Mouse (Mus musculus) heart, embryonic 11.5 days (tissue): Measurements from ENCODE around the gene Il7r. TPM values are rescaled to one million over a fixed set of nuclear protein-coding genes. Genes with fewer than 3 reads are reported as not detected.

Experiments
- ATAC-seq: fragments of 200-750 bp; cut with Nextera tagmentation; replicated peaks from 2 replicates; pipeline ENCODE4 v1.8.0; 2017; ENCODE audit warnings: moderate library complexity; ENCODE audit not compliant: insufficient number of reproducible peaks, low FRiP score, low TSS enrichment
- H3K27ac ChIP-seq: fragments of 300-500 bp; sonication (generic); 2 replicates; pipeline ENCODE4 v1.5.1; 2014; ENCODE audit warnings: mild to moderate bottlenecking, low read depth, low read length
- H3K27me3 ChIP-seq: fragments of 300-500 bp; sonication (generic); 2 replicates; pipeline ENCODE4 v1.6.1; 2014; ENCODE audit warnings: mild to moderate bottlenecking, low read length, mixed read lengths; ENCODE audit not compliant: control insufficient read depth, insufficient read depth
- H3K36me3 ChIP-seq: fragments of 300-500 bp; sonication (generic); 2 replicates; pipeline ENCODE4 v1.6.1; 2014; ENCODE audit warnings: mild to moderate bottlenecking, low read length, moderate library complexity, mixed read lengths; ENCODE audit not compliant: control insufficient read depth, insufficient read depth
- H3K4me1 ChIP-seq: fragments of 300-500 bp; sonication (generic); 2 replicates; pipeline ENCODE4 v1.6.1; 2014; ENCODE audit warnings: low read length; ENCODE audit not compliant: control insufficient read depth, insufficient read depth
- H3K4me2 ChIP-seq: fragments of 300-500 bp; sonication (generic); 2 replicates; pipeline ENCODE4 v1.6.1; 2014; ENCODE audit warnings: mild to moderate bottlenecking, moderate library complexity
- H3K4me3 ChIP-seq: fragments of 300-500 bp; sonication (generic); 2 replicates; pipeline ENCODE4 v1.5.1; 2014; ENCODE audit warnings: low read depth, low read length
- H3K9ac ChIP-seq: fragments of 300-500 bp; sonication (generic); 2 replicates; pipeline ENCODE4 v1.6.1; 2014; ENCODE audit warnings: mild to moderate bottlenecking, low read depth, low read length, moderate library complexity
- H3K9me3 ChIP-seq: fragments of 300-500 bp; sonication (generic); replicated peaks from 2 replicates; pipeline ENCODE4 v1.6.1; 2016; ENCODE audit warnings: low read length; ENCODE audit not compliant: control insufficient read depth
- WGBS: fragments of 180-500 bp; shearing (Covaris S2); extraction: QIAGEN DNeasy Blood & Tissue Kit; methylation state at CpG from one replicate; pipeline ENCODE4 v1.1.7; 2014; ENCODE audit not compliant: insufficient replicate concordance; 5-methylcytosine and 5-hydroxymethylcytosine counted together
- polyA plus RNA-seq: library from polyadenylated mRNA; unstranded; fragments of >200 nt; fragmentation: Nextera tagmentation; extraction: Ambion mirVana; gene quantifications from 2 replicates; pipeline ENCODE4 v1.2.1, GENCODE M21; 2014

The Il7r gene
- polyA plus RNA-seq, result 0.16 and 0.55 TPM in 2 replicates

GRCm38 (mm10) chr15:9530076-9530475 lies at the start of gene Il7r:
Gene Il7r, minus strand, starts transcription at chr15:9530176.
- Histone ChIP-seq H3K36me3 (no peaks in the 10 kb centered on the region), H3K4me2 (no peak within 1 kb of the TSS), H3K4me3 (no peak within 1 kb of the TSS), H3K9ac (no peak within 1 kb of the TSS), H3K9me3 (no peaks in the 10 kb centered on the region), H3K27me3 (no peaks in the 10 kb centered on the region), H3K4me1 (no peaks in the 10 kb centered on the region), H3K27ac (no peak within 1 kb of the TSS)
- WGBS, result 77% methylated on average over 4 of the region's 4 CpGs
- no peak for ATAC-seq

- no peak overlapping the region for H3K27ac ChIP-seq
- no peaks in the 10 kb centered on the region for H3K4me1 ChIP-seq
- H3K27me3 ChIP-seq, result no peaks in the 10 kb centered on the region
- WGBS, result 80% methylated on average over 4 of the region's 4 CpGs
- H3K9me3 ChIP-seq, result no peaks in the 10 kb centered on the region
- H3K9ac ChIP-seq, result no peak overlapping the region
- ATAC-seq, result no peak
- H3K36me3 ChIP-seq, result no peaks in the 10 kb centered on the region
- no peak overlapping the region for H3K4me2 ChIP-seq
- H3K4me3 ChIP-seq, result no peak overlapping the region
Observed at GRCm38 (mm10) chr15:9577303-9577702, 47.3 kb upstream of the Il7r start.

GRCm38 (mm10) chr15:9574796-9575195 lies 44.8 kb upstream of the Il7r start:
- Histone ChIP-seq H3K9ac (no peak overlapping the region), H3K36me3 (no peaks in the 10 kb centered on the region), H3K27me3 (no peaks in the 10 kb centered on the region), H3K27ac (no peak overlapping the region), H3K4me3 (no peak overlapping the region), H3K4me2 (no peak overlapping the region), H3K4me1 (no peaks in the 10 kb centered on the region), H3K9me3 (no peaks in the 10 kb centered on the region)
- ATAC-seq, result no peak
- 82% methylated on average over 5 of the region's 5 CpGs for WGBS

- ATAC-seq, result no peak
- 80% methylated on average over 4 of the region's 4 CpGs for WGBS
Observed at GRCm38 (mm10) chr15:9573361-9573760, 43.4 kb upstream of the Il7r start.

GRCm38 (mm10) chr15:9572664-9573063 lies 42.7 kb upstream of the Il7r start:
- no peak for ATAC-seq
- no peaks in the 10 kb centered on the region for H3K9me3 ChIP-seq
- H3K27ac ChIP-seq, result no peak overlapping the region
- no peak overlapping the region for H3K9ac ChIP-seq
- no peak overlapping the region for H3K4me3 ChIP-seq
- no peaks in the 10 kb centered on the region for H3K4me1 ChIP-seq
- 80% methylated on average over 7 of the region's 7 CpGs for WGBS
- no peak overlapping the region for H3K4me2 ChIP-seq
- no peaks in the 10 kb centered on the region for H3K36me3 ChIP-seq
- H3K27me3 ChIP-seq, result no peaks in the 10 kb centered on the region

More at GRCm38 (mm10) chr15:9573361-9573760, 43.4 kb upstream of the Il7r start:
- H3K27me3 ChIP-seq, result no peaks in the 10 kb centered on the region
- no peak overlapping the region for H3K27ac ChIP-seq
- no peak overlapping the region for H3K4me3 ChIP-seq
- H3K9me3 ChIP-seq, result no peaks in the 10 kb centered on the region
- no peaks in the 10 kb centered on the region for H3K4me1 ChIP-seq
- H3K36me3 ChIP-seq, result no peaks in the 10 kb centered on the region
- H3K9ac ChIP-seq, result no peak overlapping the region
- no peak overlapping the region for H3K4me2 ChIP-seq

- Histone ChIP-seq H3K27ac (no peak overlapping the region), H3K4me2 (no peak overlapping the region), H3K9me3 (no peaks in the 10 kb centered on the region), H3K4me3 (no peak overlapping the region), H3K9ac (no peak overlapping the region), H3K36me3 (no peaks in the 10 kb centered on the region), H3K4me1 (no peaks in the 10 kb centered on the region), H3K27me3 (no peaks in the 10 kb centered on the region)
- whole genome bisulfite sequencing, result 78% methylated on average over 2 of the region's 2 CpGs
- no peak for ATAC-seq
Observed at GRCm38 (mm10) chr15:9571896-9572295, 41.9 kb upstream of the Il7r start.

GRCm38 (mm10) chr15:9567316-9567715 lies 37.3 kb upstream of the Il7r start:
- no peak for ATAC-seq
- H3K36me3 ChIP-seq, result no peaks in the 10 kb centered on the region
- H3K4me2 ChIP-seq, result no peak overlapping the region
- no peaks in the 10 kb centered on the region for H3K27me3 ChIP-seq
- H3K27ac ChIP-seq, result no peak overlapping the region
- no peak overlapping the region for H3K9ac ChIP-seq
- WGBS, result 81% methylated on average over 4 of the region's 4 CpGs
- no peak overlapping the region for H3K4me3 ChIP-seq
- H3K9me3 ChIP-seq, result no peaks in the 10 kb centered on the region
- no peaks in the 10 kb centered on the region for H3K4me1 ChIP-seq

- no peak for ATAC-seq
- Histone ChIP-seq H3K27ac (no peak overlapping the region), H3K4me2 (no peak overlapping the region), H3K9ac (no peak overlapping the region), H3K36me3 (no peaks in the 10 kb centered on the region), H3K4me1 (no peaks in the 10 kb centered on the region), H3K4me3 (no peak overlapping the region), H3K27me3 (no peaks in the 10 kb centered on the region), H3K9me3 (no peaks in the 10 kb centered on the region)
- WGBS, result 80% methylated on average over 6 of the region's 6 CpGs
Observed at GRCm38 (mm10) chr15:9565396-9565795, 35.4 kb upstream of the Il7r start.

GRCm38 (mm10) chr15:9564156-9564555 lies 34.2 kb upstream of the Il7r start:
- H3K27ac ChIP-seq, result no peak overlapping the region
- WGBS, result 72% methylated on average over 3 of the region's 3 CpGs

More at GRCm38 (mm10) chr15:9564156-9564555, 34.2 kb upstream of the Il7r start:
- H3K4me3 ChIP-seq, result no peak overlapping the region
- no peaks in the 10 kb centered on the region for H3K4me1 ChIP-seq
- no peaks in the 10 kb centered on the region for H3K36me3 ChIP-seq
- ATAC-seq, result no peak
- H3K27me3 ChIP-seq, result no peaks in the 10 kb centered on the region
- no peak overlapping the region for H3K9ac ChIP-seq
- no peak overlapping the region for H3K4me2 ChIP-seq
- no peaks in the 10 kb centered on the region for H3K9me3 ChIP-seq
